In genomic region chr16:40685531-40685930, GRCm38 (mm10) we compare ENCODE assay signal across 26 mouse cellular contexts.
"Had no signal": no experiment of that assay in that cellular context is flagged by ENCODE, and none has a peak within 500 bp of the region (broad histone marks: within the 10 kb centered on the region; RNA-seq: fewer than 3 reads in every experiment).

No protein-coding gene starts in this region.

- ATAC-seq: hindbrain, postnatal 0 days; intestine, embryonic 16.5 days; liver, embryonic 12.5 days had no signal

- H3K4me3 ChIP-seq: heart, adult 2 months; heart, embryonic 13.5 days; heart, embryonic 15.5 days; hindbrain, embryonic 13.5 days; hindbrain, embryonic 15.5 days; kidney, embryonic 15.5 days; limb, embryonic 13.5 days; limb, embryonic 15.5 days; liver, embryonic 12.5 days had no signal

- H3K4me1 ChIP-seq: heart, embryonic 13.5 days; heart, embryonic 15.5 days; hindbrain, embryonic 13.5 days; hindbrain, embryonic 15.5 days; kidney, embryonic 15.5 days; limb, embryonic 13.5 days; limb, embryonic 15.5 days; liver, embryonic 12.5 days had no signal

- H3K27ac ChIP-seq: heart, adult 2 months; heart, embryonic 13.5 days; heart, embryonic 15.5 days; hindbrain, embryonic 13.5 days; hindbrain, embryonic 15.5 days; hindbrain, postnatal 0 days; kidney, embryonic 15.5 days; kidney, postnatal 0 days; limb, embryonic 13.5 days; limb, embryonic 15.5 days; liver, embryonic 12.5 days; liver, embryonic 14.5 days had no signal

- H3K27me3 ChIP-seq: heart, embryonic 13.5 days; heart, embryonic 15.5 days; hindbrain, embryonic 13.5 days; hindbrain, embryonic 15.5 days; kidney, embryonic 15.5 days; limb, embryonic 13.5 days; limb, embryonic 15.5 days; liver, embryonic 12.5 days had no signal

- DNase-seq: gastrocnemius, postnatal 14 days; gastrocnemius, postnatal 36 days; heart, adult 11 months; heart, adult 2 months; heart, postnatal 14 days; heart, postnatal 36 days; kidney, adult 11 months; kidney, adult 2 months; kidney, adult 9 months; kidney, postnatal 14 days; kidney, postnatal 36 days; layer of hippocampus, adult 9-11 months; layer of hippocampus, postnatal 36 days; left cerebral cortex, postnatal 4 days had no signal

- H3K9me3 ChIP-seq: heart, embryonic 13.5 days; heart, embryonic 15.5 days; hindbrain, embryonic 13.5 days; hindbrain, embryonic 15.5 days; kidney, embryonic 15.5 days; limb, embryonic 13.5 days; limb, embryonic 15.5 days; liver, embryonic 12.5 days had no signal

- H3K36me3 ChIP-seq: heart, embryonic 13.5 days; heart, embryonic 15.5 days; hindbrain, embryonic 13.5 days; hindbrain, embryonic 15.5 days; kidney, embryonic 15.5 days; limb, embryonic 13.5 days; limb, embryonic 15.5 days; liver, embryonic 12.5 days had no signal
